Mouse (Mus musculus) CD4-positive, CD25-positive, alpha-beta regulatory T cell, adult 4 months (primary cell): Measurements from ENCODE around the gene Kcnmb2. TPM values are rescaled to one million over a fixed set of nuclear protein-coding genes. Genes with fewer than 3 reads are reported as not detected.

Experiments used
- ATAC-seq: one replicate; pipeline ENCODE4 v1.8.0; 2017
- polyA plus RNA-seq, 2 experiments: library from polyadenylated mRNA; unstranded; fragments of 100-300 nt; shearing (Covaris generic); gene quantifications; one replicate each; pipeline ENCODE4 v1.2.1; 2017

Kcnmb2 gene
- polyA plus RNA-seq, result not detected

DNA sequence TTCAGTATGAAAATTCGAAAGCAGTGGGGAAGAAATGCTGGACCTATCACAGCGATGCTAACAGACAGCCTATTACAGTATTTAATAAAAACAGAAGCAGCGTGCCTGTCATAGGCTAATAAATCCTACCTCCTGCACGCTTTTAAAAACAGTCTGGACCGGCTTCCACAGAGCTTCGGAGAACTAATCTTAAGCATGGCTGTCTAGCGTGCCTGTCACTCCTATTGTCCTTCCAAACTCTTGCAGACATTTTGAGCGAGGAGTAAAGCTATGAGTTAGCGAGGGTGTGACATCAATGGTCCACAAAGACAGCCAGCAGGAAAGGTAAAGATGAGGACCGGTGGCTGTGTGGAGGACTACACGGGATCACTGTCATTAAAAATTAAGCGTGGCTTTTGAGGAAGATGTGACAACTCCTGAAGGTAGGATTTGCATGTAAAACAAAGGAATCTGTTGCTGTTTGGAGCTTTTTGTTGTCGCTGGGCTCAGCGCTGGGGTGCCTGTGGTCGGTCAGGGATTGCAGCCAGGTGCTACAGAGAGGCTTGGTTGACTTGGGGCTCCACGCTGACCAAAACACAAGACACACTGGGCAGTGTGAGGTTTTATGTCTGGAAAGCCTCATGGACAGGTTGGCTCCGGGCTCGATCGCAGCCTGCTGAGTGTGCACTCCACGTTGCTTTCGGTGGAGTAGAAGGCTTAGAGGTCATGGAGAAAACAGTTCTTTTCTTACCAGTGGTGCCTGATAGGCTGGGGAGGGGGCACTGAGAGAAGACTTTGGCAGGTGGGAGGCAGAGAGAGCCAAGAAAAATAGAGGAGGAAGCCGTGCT is at the start of gene Kcnmb2:
Gene Kcnmb2 (plus strand): TSS at position 4 of the 827 bp plus-strand sequence.
- ATAC-seq, result no peak

DNA sequence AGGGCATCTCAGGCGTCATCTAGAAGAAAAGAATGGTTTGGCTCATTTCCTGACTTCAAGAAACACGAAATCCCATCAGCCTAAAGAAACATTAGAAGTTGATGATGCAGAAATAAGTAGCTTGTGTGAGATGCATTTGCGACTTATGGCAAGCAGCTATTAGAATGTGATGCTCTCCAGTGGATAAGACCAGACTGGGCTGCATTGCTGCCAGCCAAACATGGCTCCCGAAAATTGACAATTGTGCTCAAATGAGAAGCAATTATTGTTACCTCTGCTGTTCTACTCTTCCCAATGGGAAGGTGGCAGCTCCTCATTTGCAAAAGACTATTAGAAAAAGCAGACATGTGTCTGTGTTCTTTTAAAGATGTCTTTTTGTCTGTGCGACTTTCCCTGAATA is 38.8 kb upstream of the Kcnmb2 start:
- no peak for ATAC-seq

DNA sequence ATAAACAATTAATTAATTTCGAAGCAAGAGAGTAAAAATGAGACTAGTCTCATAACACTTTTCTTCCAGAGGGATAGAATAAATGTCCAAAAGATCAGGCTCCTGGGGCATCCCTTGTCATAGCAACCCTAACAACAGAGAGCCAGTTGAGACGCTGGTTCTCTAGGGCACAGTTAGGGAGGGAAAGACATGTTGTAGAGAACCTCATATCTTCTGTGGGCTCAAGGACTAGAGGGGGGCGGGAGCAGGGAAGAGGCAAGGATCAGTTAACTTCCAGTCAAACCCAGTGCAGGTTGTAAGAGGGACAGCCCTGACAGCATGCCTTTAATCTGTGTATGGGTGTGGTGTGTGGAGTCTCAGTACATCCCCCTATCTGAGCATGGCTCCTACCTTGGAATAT is 38.2 kb upstream of the Kcnmb2 start:
- no peak for ATAC-seq

DNA sequence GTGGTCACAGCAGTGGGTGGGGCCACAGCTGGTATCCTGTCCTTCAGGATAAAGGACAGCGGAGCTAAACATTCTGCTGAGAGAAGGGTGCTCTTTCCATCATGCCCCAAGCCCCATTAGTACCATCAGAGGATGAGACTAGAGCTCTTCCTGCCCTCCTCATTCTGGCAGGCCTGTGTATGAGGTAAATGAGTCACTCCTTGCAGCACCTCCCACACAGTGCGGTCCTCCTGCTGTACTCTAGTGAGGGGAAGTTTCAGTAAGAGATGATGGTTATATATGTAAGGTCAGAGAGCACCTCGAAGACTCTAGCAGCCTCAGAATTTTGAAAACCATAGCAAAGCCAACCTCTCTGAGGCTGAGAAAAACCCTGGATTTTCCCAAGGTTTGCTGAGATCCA is 30.8 kb upstream of the Kcnmb2 start:
- ATAC-seq, result no peak

DNA sequence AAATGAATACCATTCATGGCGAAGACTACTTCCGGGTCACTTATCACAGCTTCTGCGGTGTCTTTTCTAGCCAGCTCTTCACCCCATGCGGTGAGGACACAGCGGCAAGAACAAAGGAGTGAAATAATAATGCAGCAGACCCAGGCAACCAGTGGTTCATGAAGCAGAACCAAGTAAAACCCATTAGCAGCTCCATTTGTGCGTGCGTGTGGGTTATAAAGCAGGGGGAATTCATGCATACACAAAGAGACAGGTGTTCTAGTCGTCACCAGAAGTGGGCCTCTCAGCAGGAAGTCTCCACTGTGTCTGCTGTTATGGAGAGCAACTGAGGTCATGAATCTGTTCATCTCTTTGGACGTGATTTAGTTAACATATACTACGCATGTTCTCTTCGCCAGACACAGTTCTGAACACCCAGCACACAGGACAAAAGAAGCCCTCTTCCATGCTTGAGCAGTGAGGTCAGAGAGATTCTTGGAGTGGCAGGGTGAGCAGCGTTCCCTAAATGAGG is 19.6 kb upstream of the Kcnmb2 start:
- no peak for ATAC-seq

DNA sequence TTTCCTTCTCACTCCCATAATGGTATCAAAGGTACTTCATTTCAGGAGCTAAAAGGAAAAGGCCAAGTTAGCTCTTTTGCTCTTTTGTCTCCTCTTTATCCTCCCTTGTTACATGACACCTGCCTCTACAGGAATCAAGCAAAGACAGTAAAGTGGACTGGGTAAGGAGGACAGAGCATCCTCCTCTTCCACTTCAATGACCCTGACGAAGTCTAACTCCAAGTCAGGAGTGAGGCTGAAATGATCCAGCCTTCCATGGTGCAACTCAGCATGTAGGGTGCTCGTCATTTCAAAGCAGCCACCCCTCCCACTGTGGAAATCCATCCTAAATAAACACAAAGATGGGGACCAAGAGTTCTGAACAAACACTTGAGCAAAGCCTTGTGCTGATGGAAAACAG is 9.7 kb upstream of the Kcnmb2 start:
- no peak for ATAC-seq

DNA sequence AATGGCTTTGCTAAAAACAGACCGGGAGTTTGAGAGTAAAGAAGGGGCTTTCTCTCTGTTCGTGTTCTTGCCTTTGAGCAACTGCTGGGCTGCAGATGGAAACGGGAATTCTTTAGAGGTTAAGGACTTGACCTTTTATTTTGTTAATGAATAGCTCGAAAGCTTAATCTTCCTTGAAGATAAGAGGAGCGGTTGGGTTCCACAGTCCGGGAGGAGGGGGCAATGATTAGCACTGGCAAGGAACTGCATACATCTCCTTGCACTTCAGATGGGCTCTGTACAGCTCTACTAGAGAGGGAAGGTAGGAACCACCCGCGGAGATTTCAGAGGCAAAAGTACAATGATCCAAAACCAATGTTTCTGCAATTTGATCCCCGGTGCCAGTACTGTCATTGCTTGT is 1.2 kb downstream of the Kcnmb2 start:
- ATAC-seq, result no peak

DNA sequence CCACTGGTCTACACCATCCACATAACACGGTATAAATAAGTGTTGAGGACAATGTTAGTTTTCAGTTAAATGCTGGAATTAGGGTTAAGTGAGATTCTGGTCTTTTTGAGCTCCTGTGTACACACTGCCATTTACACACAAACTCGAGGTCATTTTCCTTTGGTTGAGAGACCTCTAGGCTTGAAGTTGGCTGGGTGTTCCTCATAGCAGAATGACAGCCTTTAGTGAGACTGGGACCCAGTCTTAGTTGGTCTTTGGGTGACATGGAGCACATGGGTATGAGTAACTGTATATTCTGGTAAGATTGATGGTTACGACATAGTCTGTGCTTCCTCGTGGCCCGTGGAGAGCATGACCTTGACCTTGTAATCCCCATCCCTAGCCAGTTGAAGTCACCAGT is 1.8 kb downstream of the Kcnmb2 start:
- no peak for ATAC-seq

DNA sequence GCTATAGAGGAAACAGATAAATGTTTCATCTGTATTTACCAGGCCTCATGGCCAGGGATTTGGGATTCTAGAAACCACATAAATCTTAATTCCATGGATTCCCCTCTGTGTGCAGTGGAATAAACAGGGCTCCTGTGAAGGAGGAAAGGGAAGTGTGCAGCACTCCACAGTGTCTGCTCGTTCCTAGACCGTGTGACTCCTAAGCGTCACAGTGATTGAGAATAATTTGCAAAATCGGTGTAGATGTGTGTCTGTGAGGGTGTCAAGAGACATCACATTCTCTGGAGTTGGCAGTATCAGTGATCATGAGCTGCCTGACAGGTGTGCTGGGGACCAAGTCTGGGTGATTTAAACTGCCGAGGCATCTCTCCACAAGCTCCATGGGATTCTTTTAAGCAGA is 8.9 kb downstream of the Kcnmb2 start:
- no peak for ATAC-seq

DNA sequence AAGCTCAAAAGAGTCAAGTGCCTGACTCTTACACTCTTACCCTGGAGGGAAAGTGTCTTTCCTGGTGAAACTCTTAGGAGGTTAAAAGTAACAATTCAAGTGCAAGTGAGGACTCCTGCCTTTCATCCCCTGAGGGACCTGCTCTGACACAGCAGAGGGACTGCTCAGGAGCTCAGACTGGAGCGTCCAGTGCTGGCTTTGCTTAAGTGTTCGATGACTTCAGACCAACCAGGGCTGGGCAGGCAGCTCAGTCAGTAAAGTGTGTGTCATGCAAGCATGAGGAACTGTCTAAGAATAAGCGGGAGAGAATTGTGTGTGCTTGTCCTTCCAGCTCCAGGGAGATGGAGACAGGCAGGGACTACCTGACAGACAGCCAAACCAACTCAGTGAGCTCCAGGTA is 9.4 kb downstream of the Kcnmb2 start:
- no peak for ATAC-seq

DNA sequence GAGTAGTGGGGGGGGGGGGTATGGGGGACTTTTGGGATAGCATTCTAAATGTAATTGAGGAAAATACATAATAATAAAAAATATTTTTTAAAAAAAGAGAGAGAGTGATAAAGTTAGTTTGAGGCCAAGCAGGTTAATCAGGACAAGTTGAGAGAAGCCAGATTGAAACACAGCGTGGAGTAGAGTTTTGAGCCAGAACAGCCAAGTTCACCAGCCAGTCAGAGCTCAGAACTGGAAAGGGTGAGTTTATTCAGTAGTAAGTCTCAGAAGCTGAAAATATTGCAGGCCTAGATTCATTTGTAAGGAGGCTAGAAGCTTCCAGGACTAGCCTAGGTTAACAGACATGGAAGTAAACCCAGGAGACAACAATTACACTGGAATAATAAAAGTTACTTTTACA is 26.2 kb downstream of the Kcnmb2 start:
- no peak for ATAC-seq

DNA sequence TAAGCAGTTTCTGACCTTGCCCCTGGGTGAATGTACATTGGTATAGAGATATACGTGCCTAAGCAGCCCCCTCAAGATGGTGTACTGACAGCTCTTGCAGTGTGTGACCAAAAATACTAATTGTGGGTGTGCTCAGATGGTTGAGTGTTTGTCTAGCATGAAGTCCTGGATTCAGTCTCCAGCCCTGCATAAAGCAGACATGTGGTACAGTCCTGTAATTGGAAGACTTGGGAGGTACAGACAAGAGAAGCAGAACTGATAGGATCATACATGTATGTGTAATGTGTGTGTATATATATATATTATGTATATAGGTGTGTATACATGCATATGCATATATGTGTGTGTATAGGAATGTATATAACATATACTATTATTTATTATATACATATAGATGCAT is 32.4 kb downstream of the Kcnmb2 start:
- no peak for ATAC-seq

DNA sequence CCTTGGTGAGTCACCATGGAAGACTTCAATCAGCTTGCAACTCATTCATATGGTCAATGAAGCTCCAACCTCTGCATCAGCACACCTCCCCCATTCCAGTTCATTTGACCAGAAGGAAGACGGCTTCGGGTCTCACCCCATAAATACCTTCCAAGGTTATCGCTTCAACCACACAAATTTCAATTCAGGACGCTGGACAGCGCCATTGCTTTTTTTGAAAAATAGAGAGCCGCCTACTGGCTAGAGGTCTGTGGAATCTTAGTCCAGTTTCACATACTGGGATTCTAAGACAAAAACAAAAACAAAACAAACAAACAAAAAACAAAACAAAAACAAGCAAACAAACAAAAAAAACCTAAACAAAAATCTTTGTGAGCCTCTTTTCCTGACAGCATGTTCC is 39.2 kb downstream of the Kcnmb2 start:
- ATAC-seq, result no peak

DNA sequence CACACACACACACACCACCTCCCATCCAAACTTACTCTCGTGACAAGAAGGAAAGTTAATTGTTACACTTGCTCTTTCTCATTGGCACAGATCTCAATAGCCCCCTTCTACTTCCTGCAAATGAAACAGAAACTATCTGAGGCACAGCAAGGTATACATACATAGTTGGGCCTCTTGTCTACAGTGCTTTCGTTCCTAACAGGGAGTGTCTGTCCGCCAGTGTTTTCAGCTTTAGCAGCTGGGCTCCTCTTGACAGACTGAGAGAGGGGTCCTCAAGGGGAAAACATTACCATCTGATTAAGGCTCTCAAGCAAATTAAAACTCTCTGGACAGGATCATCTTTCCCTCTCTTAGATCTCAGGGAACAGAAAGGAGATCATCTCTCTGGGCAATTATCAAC is 51.9 kb downstream of the Kcnmb2 start:
- no peak for ATAC-seq

DNA sequence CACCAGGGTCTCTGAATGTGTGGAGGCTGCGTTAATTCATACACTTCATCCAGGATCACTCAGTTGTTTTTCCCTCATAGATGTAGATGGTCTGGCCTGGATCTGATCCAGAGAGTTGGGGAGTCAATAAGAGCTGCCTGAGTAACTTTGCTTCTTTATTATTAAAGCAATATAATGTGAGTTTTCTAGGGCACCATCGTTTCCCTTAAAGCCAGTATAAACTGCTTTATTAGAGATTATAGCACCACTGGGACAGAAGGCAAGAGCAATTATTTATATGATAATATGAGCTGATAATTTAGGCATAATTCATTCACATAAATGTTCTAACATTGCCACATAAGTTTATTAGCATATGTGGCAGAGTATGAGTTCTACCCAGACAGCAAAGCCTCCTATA is 52.7 kb downstream of the Kcnmb2 start:
- no peak for ATAC-seq

DNA sequence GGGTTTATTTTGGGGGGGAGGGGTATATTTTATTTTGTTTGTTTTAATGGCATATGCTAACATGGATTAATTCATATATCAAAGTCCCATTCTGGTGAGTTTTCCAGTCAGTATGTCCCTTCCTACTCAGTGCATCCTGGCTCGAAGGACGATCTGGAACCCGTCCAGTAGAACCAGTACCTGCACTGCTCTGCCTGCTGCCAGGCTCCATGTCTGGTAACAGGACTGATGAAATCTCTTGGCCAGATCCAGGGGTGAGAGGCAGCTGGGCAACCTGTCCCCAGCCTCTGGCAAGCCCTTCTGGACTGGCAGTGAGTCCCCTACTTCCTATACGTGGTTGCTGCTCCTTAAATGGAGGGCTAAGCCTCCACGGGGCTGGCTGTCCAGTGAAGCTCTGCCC is 57.5 kb downstream of the Kcnmb2 start:
- no peak for ATAC-seq

DNA sequence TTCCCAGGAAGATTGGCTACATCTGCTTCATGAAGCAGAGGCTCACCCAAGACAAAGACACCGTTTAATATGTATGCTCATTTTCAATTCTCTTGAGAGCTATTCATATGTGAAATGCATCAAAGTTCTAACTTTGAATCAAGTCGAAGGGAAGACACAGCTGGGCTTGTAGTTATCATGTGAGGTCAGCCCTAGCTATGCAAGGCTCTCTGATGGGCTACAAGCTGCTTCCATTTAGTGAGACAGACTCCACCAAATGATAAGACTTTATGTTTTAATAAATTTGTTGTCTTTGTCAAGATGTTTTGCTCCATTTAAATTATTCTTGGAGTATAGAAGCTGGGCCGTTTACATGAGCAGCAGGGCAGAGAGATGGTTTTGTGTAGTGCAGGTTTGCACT is 58.9 kb downstream of the Kcnmb2 start:
- no peak for ATAC-seq

DNA sequence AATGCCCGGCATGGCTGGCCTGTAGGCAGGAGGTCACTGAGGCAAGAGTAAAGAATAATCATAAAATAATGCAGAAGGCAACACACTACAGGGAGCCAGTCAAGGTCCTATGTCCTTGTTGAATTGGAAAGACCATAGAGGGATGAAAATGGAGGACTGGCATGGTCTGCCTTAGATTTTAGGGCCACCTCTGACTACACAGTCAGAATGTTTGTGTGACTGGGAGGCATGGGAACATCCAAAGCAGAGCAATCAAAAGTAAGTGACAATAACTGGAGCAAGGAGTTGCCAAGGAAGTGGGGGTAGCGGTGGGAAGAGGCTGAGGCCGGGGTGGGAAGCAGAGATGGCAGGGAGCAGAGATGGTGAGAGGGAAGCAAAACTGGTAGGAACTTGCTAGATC is 60.8 kb downstream of the Kcnmb2 start:
- no peak for ATAC-seq

DNA sequence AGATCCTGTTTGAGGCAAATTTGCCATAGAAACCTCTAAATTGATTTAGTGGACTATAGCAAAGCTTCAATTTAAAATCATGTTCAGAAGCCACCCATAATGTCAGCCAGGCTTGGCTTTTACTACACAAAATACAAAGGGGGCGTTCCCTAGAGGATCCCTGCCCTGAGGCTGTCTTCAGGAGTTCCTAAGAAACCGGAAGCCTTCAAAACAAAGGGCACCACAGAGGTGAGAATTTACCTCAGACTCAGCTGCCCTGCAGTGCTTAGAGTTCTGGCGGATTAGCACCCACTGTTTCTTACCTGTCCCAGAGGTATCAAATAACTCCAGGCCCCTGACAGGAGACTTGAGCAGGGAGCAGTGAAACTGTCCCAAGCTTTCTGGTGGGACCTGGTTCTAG is 77.4 kb downstream of the Kcnmb2 start:
- ATAC-seq, result no peak

DNA sequence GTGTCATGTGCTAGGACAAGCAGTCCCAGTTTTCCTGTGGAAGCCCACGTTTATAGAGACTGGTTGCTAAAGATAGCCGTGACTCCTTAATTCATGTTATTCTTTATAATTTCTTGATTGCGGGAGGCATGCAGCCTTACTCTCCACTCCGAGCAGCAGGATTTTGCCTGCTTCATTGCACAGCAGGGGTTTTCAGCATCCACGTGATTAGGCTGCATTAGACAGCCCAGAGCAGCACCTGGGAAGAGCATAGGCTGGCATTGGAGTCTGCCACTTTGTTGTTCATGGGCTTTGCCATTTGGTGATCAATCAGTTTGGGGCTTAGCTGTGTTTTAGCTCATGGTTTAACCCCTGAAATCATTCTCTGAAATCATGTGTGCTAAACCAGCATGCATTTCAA is 80.1 kb downstream of the Kcnmb2 start:
- no peak for ATAC-seq

DNA sequence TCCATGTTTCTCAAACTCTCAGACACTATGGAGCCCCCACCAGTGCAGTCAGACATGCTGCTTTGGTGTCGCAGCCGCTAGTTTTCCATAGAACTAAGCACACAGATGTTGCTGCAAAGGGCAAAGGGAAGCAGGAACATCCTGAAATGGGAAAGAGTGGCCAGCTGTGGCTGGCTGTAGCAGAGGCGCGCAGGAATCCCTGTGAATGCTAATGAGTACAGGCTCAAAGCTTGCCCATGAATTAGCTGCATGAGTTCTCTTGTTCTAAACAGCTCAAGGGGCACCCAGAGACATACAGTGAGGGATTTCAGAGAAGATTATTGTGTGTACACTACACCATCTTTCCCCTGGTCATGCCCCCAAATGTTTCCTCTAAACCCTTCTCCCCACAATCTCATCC is 82.8 kb downstream of the Kcnmb2 start:
- ATAC-seq, result no peak

DNA sequence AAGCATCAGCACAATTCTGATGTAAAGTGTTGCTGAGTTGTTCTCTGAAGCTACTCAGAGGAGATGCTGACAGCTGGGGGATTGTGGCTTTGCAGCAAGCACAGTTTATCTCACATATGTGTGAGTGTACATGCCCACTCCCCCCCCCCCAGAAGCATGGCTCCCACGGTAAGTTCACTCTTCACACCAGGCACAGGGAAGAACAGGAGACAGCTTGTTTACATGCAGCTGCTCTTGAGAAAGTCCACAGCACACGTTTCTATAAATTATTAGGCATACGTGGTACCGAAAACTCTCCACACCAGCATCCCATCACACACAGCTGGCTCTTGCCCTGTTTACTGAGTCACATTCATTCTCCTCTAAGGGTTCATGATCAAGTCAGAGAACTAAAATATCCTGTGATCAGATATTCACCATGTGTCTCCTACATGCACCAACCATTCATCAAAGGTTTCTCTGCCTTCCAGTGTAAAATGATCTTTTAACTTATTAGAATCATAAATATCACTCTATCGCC is 89.3 kb downstream of the Kcnmb2 start:
- no peak for ATAC-seq

DNA sequence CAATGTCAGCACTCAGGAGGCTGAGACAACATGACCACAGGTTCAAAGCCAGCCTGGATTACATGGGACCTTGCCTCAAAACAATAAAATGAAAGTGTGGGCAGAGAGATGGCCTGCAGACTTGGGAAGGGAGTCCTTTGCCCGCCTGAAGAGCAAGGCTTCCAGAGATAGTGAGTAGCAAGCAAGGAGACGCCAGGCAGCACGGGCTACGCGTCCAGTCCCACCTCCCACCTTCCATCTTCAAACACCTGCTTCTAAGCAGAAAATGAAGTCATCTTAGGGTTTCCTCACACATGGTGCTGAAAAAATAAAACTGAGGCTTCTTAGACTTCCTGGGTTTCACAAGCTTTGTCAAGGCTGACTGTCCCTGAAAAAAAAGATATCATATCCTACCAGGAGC is 109.3 kb downstream of the Kcnmb2 start:
- no peak for ATAC-seq

DNA sequence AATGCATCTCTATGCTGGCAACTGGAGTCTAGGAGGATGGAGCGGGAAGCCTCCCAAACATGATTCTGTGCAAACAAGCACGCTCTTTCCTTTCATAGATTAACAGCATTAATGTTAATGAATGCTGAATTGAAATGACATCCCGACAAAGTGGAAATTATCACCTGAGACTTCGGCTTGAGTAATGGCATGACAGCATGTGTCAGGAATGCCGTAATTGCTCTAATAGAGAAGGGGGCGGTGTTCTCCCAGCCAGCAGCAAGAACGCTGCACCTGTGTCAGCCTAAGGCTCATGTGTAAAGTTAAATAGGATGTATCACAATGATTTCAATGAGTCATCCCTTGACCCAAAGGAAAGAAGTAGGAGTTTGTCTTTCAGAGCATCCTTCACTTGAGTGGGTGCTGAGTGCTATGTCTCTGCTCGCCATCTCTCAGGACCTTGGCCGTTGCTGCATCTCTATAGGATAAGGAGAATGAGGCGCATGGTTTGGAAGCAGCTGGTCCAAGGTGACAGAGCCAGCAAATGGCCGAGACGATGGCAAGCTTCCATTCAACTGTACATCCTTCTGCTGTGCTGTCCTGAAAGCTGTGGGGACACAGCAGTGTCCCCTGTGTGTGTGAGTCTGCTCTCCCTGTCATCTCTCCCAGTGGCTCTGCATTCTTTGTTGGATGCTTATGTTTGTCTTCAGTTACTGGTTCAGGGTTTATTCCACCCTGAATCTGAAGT is 110.1 kb downstream of the Kcnmb2 start:
- no peak for ATAC-seq
